Mouse (Mus musculus) cerebellum, adult 11-12 months (tissue): ENCODE measurements at regions not wholly inside any gene's neighbourhood (a gene's known extent, or its start where the extent isn't known, plus 50 kb on each side); places are given as distances from the start of the nearest gene placed in this dataset.
"Not testable (repeated sequence)": the region's sequence is repeated elsewhere in the genome, so short reads cannot be mapped to it uniquely, and the experiment has no call there.

Source experiments
- DNase-seq: peaks from one replicate; pipeline ENCODE4 v3.0.0; 2022

- no peak for DNase-seq
Measured at GRCm38 (mm10) chr8:39218716-39219115, 1456.2 kb upstream of the Adam24 start.

- no peak for DNase-seq
Measured at GRCm38 (mm10) chr8:39227239-39227638, 1447.6 kb upstream of the Adam24 start.

- no peak for DNase-seq
Measured at GRCm38 (mm10) chr8:39268970-39269497, 1405.8 kb upstream of the Adam24 start.

- no peak for DNase-seq
Measured at GRCm38 (mm10) chr8:39297548-39298306, 1377.2 kb upstream of the Adam24 start.

DNA sequence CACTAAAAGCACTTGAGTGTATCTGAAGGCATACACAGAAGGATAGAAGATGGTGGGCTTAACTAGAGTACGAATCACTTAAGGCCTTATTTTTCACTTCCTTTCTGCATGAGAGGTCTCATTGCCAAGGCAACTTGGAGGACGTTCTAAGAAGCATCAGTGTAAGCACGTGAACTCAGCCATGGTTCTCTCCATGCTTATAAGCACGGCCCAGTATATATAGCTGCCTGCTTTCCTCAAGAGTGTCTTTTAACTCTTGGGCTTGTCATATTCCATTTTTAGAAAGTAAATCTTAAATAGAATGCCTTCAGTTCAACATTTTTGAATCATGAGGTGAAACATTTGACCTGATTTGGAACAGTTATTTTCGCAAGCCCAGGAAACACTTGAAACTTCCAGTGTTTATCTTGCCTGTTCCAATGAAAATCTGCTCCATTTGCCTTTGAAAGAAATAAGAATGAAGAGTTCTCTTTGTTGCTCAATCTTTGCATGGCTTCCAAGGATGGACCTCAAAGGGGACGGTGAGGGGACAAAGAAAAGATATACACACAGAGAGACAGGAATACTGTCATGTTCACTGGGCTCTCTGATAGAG lies 1371.0 kb upstream of the Adam24 start:
- DNase-seq = no peak

- peak; percentile 16 for DNase-seq
Measured at GRCm38 (mm10) chr8:39313854-39314253, 1361.0 kb upstream of the Adam24 start.

- DNase-seq = peak; percentile 10
Measured at GRCm38 (mm10) chr8:39315521-39316233, 1359.2 kb upstream of the Adam24 start.

DNA sequence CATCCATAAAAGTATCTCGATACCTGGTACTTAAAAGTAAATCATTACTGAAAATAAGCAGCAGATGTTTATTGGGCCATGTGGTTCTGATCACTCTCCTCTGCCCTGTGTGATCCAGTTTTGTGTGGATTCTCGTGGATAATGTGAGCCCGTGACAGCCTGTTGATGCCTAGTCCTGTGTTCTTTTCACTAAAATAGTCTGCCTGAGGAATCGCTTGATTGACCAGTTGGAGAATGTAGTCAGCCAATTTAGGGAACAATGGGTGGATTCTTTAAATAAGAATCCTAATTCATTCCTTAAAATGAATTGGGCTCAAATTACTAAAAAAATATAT lies 1358.7 kb upstream of the Adam24 start:
- DNase-seq = no peak

DNA sequence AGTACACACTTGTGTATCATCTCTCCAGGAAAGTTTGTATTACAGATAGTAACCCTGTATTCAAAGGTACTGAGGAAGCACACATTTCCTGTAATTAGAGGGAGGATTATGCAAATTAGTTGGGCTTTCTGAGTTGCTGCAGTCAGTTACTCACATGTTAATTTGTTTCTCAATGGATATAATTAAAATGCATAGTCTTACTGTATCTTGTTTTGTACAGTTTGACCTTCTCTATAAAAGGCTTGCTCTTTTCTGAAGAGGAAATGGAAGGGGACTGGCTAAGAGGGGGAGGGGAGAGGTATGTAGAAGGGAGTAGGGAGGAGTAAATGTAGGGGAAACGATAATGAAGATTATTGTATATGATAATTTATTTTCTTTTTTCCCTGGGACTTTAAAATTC lies 1345.5 kb upstream of the Adam24 start:
- no peak for DNase-seq

DNA sequence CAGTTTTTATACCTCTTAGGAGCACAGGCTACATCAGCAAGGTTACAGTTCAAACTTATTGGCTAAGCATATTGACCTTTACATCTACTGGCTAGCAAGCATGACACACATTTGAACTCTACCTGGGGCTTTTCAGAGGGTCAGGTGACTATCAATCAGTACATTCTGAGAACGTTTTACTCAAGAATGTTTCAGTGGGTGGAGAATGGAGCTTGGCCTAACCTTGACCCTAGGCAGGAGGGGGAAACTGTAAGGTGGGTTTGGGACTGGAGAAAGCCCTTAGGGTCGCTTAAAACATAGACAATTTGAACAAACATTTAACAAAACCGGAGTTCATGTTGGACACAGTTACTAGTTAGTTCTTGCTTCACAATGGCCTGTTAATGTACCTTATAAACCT lies 1330.1 kb upstream of the Adam24 start:
- no peak for DNase-seq

GRCm38 (mm10) chr8:39346471-39346870 lies 1328.4 kb upstream of the Adam24 start:
- no peak for DNase-seq

DNA sequence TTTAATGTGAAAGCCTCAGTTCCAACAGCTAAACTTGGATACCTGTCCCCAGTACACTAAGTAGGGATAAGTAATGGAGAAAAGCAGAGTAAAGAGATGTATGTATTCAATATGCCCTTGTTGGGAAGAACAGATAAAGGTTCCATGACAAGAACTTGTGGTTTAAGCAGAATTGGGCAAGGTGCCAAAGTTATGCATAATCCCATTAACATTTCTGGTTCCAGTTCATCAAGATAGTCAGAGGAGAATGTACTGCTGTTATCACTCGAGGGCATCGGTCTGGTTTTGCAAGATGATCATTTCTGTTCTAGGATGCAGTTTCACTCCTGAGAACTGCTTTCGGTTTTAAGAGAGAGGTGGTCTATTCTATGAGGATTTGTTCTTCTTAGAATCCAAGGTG lies 1325.9 kb upstream of the Adam24 start:
- no peak for DNase-seq

DNA sequence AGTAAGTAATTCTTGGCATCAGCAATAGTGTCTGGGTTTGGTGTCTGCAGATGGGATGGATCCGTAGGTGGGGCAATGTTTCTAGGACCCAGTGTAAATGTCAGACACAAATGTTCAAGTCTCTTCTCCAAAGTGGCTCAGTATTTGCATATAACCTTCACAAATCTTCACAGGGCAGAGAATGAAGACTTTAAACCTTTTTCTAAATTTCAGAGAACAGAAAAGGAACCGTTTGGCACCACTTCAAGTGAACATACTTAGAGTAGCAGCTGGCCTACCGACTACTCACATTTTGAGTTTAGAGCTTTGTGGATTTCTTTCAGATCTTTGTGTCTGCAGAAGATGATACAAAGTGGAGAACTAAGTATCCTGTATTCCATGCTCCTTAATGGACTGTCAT lies 1319.5 kb upstream of the Adam24 start:
- no peak for DNase-seq

DNA sequence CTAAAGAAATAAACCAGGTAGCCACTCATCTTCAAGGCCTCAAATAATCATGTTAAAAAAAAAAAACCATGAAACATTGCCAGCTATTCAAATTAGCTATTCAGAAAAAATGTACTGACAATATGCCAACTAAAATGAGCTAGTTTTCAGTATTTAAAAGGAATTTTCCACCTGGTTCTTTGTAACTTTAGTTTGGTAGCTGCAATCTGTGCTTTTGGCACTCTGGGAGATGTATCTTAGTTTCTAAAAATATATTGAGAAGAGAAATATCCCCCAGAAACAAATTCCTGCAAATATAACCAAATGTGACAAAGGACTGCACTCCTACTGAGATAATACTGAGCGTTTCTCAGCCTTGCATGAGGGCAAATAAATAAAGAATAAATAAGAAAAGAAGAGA lies 1317.8 kb upstream of the Adam24 start:
- no peak for DNase-seq

- no peak for DNase-seq
Measured at GRCm38 (mm10) chr8:39357865-39358264, 1317.0 kb upstream of the Adam24 start.

GRCm38 (mm10) chr8:39366346-39366745 lies 1308.5 kb upstream of the Adam24 start:
- not testable (repeated sequence) for DNase-seq
